Mouse (Mus musculus) myocyte (in vitro differentiated cells): ENCODE measurements around the gene Cdc123.

Experiments
- CEBPB ChIP-seq: IDR thresholded peaks from 2 replicates; pipeline ENCODE4 v1.6.1; 2011; ENCODE audit warnings: mild to moderate bottlenecking, moderate library complexity; ENCODE audit not compliant: poor library complexity, insufficient read depth, severe bottlenecking
- MAX ChIP-seq: IDR thresholded peaks from one replicate; pipeline ENCODE4 v1.6.1; 2011; ENCODE audit warnings: low read depth, mild to moderate bottlenecking, control low read depth
- MYOG ChIP-seq, 3 experiments: IDR thresholded peaks; one replicate each; pipeline ENCODE4 v1.6.1; 2011; ENCODE audit warnings: control low read depth in 2 of 3, low read depth in 2 of 3, mild to moderate bottlenecking in 2 of 3; ENCODE audit not compliant: insufficient read length in 2 of 3, control insufficient read depth in 1 of 3, insufficient read depth in 1 of 3
- POLR2A ChIP-seq: IDR thresholded peaks from one replicate; pipeline ENCODE4 v1.6.1; 2011; ENCODE audit warnings: low read depth, mild to moderate bottlenecking, control low read depth, moderate library complexity; ENCODE audit not compliant: insufficient read length
- POLR2AphosphoS2 ChIP-seq: IDR thresholded peaks from one replicate; pipeline ENCODE4 v1.6.1; 2011; ENCODE audit warnings: low read depth, control low read depth; ENCODE audit not compliant: insufficient read length
- TCF3 ChIP-seq: IDR thresholded peaks from one replicate; pipeline ENCODE4 v1.6.1; 2011; ENCODE audit warnings: low read depth, control low read depth; ENCODE audit not compliant: insufficient read length

GRCm38 (mm10) chr2:5821264-5821663, 23.7 kb downstream of the Cdc123 start:
- TF ChIP-seq POLR2A: no peak
- no peak for TF ChIP-seq MYOG (IDR thresholded peaks at IDR 0.05; ENCODE audit: control insufficient read depth in 1 of 3, insufficient read depth in 1 of 3, insufficient read length in 2 of 3, low read depth in 2 of 3)
- TF ChIP-seq CEBPB: no peak
- no peak for TF ChIP-seq POLR2AphosphoS2
- no peak for TF ChIP-seq TCF3
- TF ChIP-seq MAX: no peak
